Mouse (Mus musculus) lung, adult 2 months (tissue): ENCODE data around the gene Rnf141.

Experiments
- CTCF ChIP-seq: fragments of 200-500 bp; IDR thresholded peaks from 2 replicates; pipeline ENCODE4 v1.5.1; 2011; ENCODE audit warnings: mild to moderate bottlenecking, low read length, control low read depth; ENCODE audit not compliant: insufficient read depth
- POLR2A ChIP-seq: fragments of 200-500 bp; IDR thresholded peaks from 2 replicates; pipeline ENCODE4 v1.6.1; 2011; ENCODE audit warnings: low read depth, mild to moderate bottlenecking, control low read depth, low read length, borderline replicate concordance; ENCODE audit errors: extremely low read depth

DNA sequence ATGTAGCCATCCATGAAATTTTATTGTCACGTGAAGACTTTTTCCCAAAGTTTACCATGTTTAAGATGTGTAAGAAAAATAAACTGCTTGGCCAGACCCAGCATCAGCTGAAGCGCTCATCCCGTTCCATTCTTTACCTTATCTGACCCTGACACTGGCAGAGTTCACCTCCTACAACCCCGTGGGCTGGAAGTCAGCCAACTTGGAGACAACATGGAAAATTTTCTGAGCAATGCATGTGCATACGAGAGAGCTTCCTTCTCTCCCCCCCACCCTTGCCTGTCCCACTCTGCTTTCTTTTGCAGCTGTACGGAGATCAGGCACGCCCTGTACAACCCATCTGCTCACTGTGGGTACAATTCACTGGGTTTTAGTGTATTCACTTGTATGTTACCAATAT, 62.1 kb downstream of the Rnf141 start:
- no peak for TF ChIP-seq POLR2A
- no peak for TF ChIP-seq CTCF
